Mouse (Mus musculus) embryonic facial prominence, embryonic 10.5 days (tissue): Measurements from ENCODE around the gene Kbtbd8. TPM values are rescaled to one million over a fixed set of nuclear protein-coding genes. Genes with fewer than 3 reads are reported as not detected.
A peak's percentile ranks its signal among the peaks of the same experiment; 100 is the strongest.

Source experiments
- DNase-seq: peaks from one replicate; pipeline ENCODE4 v3.0.0-alpha.2; 2017; ENCODE audit warnings: low spot score
- H3K27ac ChIP-seq: fragments of 300-500 bp; sonication (generic); replicated peaks from 2 replicates; pipeline ENCODE4 v1.5.1; 2016; ENCODE audit warnings: mild to moderate bottlenecking
- H3K27me3 ChIP-seq: fragments of 300-500 bp; sonication (generic); replicated peaks from 2 replicates; pipeline ENCODE4 v1.6.1; 2016; ENCODE audit warnings: low read depth, mild to moderate bottlenecking; ENCODE audit not compliant: poor library complexity, severe bottlenecking
- H3K36me3 ChIP-seq: fragments of 300-500 bp; sonication (generic); replicated peaks from 2 replicates; pipeline ENCODE4 v1.6.1; 2016; ENCODE audit warnings: mild to moderate bottlenecking, moderate library complexity
- H3K4me1 ChIP-seq: fragments of 300-500 bp; sonication (generic); 2 replicates; pipeline ENCODE4 v1.6.1; 2016
- H3K4me3 ChIP-seq: fragments of 300-500 bp; sonication (generic); 2 replicates; pipeline ENCODE4 v1.5.1; 2016; ENCODE audit warnings: mild to moderate bottlenecking, moderate library complexity
- H3K9me3 ChIP-seq: fragments of 300-500 bp; sonication (generic); 2 replicates; pipeline ENCODE4 v1.6.1; 2016; ENCODE audit warnings: mild to moderate bottlenecking
- WGBS: fragments of 180-500 bp; shearing (Covaris S2); methylation state at CpG from one replicate; pipeline ENCODE4 v1.1.7; 2016; 5-methylcytosine and 5-hydroxymethylcytosine counted together
- polyA plus RNA-seq: library from polyadenylated mRNA; unstranded; fragments of >200 nt; fragmentation: Nextera tagmentation; extraction: Ambion mirVana; gene quantifications from 2 replicates; pipeline ENCODE4 v1.2.1, GENCODE M21; 2016

Gene Kbtbd8
- 7.1 and 9.7 TPM in 2 replicates for polyA plus RNA-seq

DNA sequence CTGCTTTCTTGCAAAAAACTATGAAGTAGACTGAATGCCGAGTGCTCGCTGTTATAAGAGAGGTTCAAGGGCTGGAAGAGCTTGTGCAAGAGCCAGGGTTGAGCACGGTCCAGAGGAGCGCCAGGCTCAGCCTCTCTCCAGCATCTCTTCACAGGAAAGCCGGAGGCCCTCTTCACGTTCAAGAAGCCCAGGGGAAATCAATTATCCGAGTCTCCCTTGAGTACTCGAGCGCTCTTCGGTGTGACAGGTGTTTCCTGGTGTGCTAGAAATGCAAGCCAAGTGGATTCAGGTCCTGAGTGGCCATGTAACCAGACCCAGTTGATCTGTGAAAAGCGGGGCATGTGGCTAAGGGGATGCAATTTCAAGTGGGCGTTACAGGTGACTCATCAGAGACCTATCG lies at the start of gene Kbtbd8:
Kbtbd8 (plus strand) TSS at position 295 of the 400 bp plus-strand sequence.
- Histone ChIP-seq H3K9me3 (no peaks in the 10 kb centered on the region), H3K4me1 (peaks cover 12% of the 10 kb centered on the region), H3K27ac (peak within 1 kb of the TSS; percentile 89), H3K36me3 (peaks cover 7% of the 10 kb centered on the region), H3K27me3 (no peaks in the 10 kb centered on the region), H3K4me3 (peak within 1 kb of the TSS; percentile 89)
- 33% methylated on average over 13 of the region's 13 CpGs for WGBS
- DNase-seq, result peak; percentile 10

DNA sequence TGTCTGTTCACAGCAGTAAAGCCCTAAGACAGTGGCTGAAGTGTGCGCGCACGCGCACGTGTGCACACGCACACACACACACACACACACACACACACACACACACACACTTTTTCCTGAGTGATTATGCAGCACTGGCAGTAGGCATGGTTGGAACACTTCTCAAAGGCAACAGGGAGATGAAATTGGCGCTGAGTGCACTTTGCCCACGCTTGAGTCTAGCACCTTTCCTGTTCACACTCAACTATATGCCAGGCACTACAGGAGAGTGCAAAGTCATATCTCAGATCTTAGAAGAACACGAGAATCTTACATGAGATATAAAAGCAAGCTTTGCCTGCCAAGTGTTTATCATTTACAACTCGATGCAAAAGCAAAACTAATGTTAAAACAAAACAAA lies 47.3 kb upstream of the Kbtbd8 start:
- H3K36me3 ChIP-seq, result no peaks in the 10 kb centered on the region
- H3K4me3 ChIP-seq, result no peak overlapping the region
- H3K9me3 ChIP-seq, result peaks cover 3% of the 10 kb centered on the region; the same call in 1 of the 2 replicates
- DNase-seq, result no peak
- no peaks in the 10 kb centered on the region for H3K4me1 ChIP-seq
- 89% methylated on average over 10 of the region's 10 CpGs for WGBS
- H3K27me3 ChIP-seq, result no peaks in the 10 kb centered on the region
- H3K27ac ChIP-seq, result no peak overlapping the region

DNA sequence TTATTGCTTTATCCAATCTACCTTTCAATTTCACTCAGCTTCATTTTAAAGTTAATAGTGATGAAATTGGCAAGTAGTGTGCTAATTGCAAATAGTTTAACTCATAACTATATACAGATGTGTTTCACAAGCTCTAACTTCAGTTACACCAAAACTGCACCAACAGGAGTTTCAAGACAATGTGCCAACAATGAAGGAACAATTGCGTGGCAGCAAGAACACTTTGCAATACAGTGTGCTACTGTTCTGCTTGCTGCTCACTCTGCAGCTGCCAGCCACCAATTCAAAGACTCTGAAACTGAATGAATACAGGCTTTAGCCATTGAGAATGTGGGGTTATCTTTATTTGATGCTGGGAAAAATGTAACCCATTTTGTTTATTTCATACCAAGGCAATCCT lies 31.8 kb upstream of the Kbtbd8 start:
- Histone ChIP-seq H3K4me3 (no peak overlapping the region), H3K36me3 (no peaks in the 10 kb centered on the region), H3K9me3 (no peaks in the 10 kb centered on the region), H3K27ac (no peak overlapping the region), H3K4me1 (no peaks in the 10 kb centered on the region), H3K27me3 (no peaks in the 10 kb centered on the region)
- 55% methylated on average over 1 of the region's 1 CpGs for WGBS
- no peak for DNase-seq

GRCm38 (mm10) chr6:95087154-95087846 lies 29.7 kb upstream of the Kbtbd8 start:
- no peaks in the 10 kb centered on the region for H3K36me3 ChIP-seq
- H3K27me3 ChIP-seq, result no peaks in the 10 kb centered on the region
- no peak overlapping the region for H3K27ac ChIP-seq
- WGBS, result 80% methylated on average over 6 of the region's 6 CpGs
- no peak for DNase-seq
- H3K4me3 ChIP-seq, result no peak overlapping the region
- H3K4me1 ChIP-seq, result no peaks in the 10 kb centered on the region
- no peaks in the 10 kb centered on the region for H3K9me3 ChIP-seq

DNA sequence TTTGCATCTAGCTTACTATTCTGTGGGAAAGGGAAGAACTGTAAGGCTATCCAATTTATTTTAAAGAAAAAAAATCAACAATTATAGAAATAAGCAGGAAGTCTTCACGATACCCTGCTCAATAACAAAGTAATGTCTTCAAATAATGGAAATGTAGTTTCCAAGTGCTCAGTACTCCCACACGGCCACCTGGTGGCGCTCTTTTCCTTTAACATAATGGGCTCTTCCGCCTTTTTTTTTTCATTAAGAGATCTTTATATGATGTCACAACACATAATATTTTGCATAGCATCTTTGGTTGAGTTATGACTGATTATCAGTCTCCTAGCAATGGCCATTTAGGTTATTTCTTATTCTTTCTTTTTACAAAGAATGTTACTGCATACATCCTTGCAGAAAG lies 29.0 kb upstream of the Kbtbd8 start:
- H3K27me3 ChIP-seq, result no peaks in the 10 kb centered on the region
- no peaks in the 10 kb centered on the region for H3K9me3 ChIP-seq
- no peaks in the 10 kb centered on the region for H3K36me3 ChIP-seq
- no peaks in the 10 kb centered on the region for H3K4me1 ChIP-seq
- no peak for DNase-seq
- no peak overlapping the region for H3K27ac ChIP-seq
- H3K4me3 ChIP-seq, result no peak overlapping the region
- 45% methylated on average over 4 of the region's 4 CpGs for WGBS

DNA sequence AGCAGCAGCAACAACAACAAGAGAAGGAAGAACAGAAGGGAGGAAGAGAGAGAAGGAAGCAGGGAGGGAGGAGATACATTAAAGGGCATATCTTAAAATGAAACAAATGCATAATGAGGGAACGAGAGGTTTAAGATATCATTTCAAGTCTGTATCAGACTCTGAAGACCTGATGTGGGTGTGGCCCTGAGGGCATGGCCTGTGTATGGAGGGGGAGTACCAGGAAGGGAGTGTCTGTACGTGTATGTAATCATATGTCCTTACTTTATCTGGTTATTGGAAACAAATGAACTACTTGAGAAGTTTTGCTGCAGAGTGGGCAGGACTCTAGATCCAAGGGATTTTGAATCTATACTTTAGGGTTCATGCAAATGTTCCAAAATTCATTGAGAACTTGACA lies 22.3 kb upstream of the Kbtbd8 start:
- Histone ChIP-seq H3K27me3 (peaks cover 9% of the 10 kb centered on the region; the same call in 1 of the 2 replicates), H3K27ac (no peak overlapping the region), H3K9me3 (no peaks in the 10 kb centered on the region), H3K4me3 (no peak overlapping the region), H3K36me3 (no peaks in the 10 kb centered on the region), H3K4me1 (peaks cover 5% of the 10 kb centered on the region; the same call in 1 of the 2 replicates)
- WGBS, result 67% methylated on average over 2 of the region's 2 CpGs
- DNase-seq, result no peak

DNA sequence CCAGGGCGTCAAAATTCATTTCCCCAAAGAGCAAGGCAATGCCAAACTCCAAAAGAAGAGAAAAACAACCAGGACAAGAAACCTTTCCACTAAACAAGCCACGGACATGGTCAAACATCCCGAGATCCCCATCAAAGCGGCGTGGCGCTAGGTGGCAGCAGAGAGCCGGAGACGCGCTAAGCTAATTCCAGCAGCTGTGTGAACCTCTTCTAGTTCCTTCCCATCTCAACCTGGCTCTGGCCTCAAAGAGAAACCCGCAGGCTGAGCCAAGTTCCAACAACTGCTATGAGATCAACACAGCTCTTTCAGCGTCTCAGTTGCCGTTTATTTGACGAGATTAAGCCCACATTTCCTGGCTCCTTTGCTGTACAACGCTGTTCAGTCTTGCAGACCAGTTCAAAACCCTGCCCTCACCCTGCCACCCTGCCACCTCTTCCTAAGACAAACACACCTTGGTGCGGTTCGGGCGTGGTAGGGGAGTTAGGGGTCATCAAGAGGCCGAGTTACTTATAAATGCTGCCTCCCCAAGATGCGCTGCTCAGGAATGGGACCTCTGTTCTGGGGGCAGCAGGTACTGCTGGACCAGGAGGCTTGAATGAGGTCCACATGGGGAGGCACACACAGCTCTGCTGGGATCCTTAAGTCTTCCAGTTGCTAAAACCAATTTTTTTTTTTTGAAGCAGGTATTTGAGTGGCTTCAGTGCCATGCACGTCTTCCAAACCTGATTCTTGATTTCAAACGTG lies 18.5 kb upstream of the Kbtbd8 start:
- Histone ChIP-seq H3K9me3 (no peaks in the 10 kb centered on the region), H3K27ac (no peak overlapping the region), H3K4me1 (peaks cover 5% of the 10 kb centered on the region; the same call in 1 of the 2 replicates), H3K4me3 (no peak overlapping the region), H3K27me3 (peaks cover 9% of the 10 kb centered on the region; the same call in 1 of the 2 replicates), H3K36me3 (no peaks in the 10 kb centered on the region)
- peak; percentile 85 for DNase-seq
- 26% methylated on average over 21 of the region's 21 CpGs for WGBS

DNA sequence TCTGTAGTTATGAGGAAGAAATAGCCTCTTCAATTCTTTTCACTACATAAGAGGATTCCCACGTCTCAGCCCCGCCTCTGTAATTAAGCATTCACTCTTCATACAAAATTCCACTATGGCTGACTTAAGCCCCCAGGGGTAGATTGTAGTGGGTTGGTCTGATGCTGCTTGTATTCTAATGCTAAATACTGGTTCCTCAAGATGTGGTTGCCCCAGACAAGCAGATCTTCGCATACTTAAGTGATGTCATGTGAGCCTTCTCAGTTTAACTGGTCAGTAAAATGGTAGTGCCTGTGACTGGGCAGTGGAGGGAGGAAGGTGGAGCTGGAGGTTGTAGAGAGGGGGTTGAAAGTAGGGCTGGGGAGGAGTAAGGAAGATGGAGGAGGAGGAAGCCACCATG lies 13.3 kb upstream of the Kbtbd8 start:
- no peak for DNase-seq
- no peak overlapping the region for H3K27ac ChIP-seq
- H3K36me3 ChIP-seq, result no peaks in the 10 kb centered on the region
- H3K9me3 ChIP-seq, result no peaks in the 10 kb centered on the region
- WGBS, result 51% methylated on average over 3 of the region's 3 CpGs
- H3K27me3 ChIP-seq, result peaks cover 7% of the 10 kb centered on the region; the same call in 1 of the 2 replicates
- H3K4me3 ChIP-seq, result no peak overlapping the region
- peaks cover 2% of the 10 kb centered on the region; the same call in 1 of the 2 replicates for H3K4me1 ChIP-seq

GRCm38 (mm10) chr6:95108437-95108836 lies 8.6 kb upstream of the Kbtbd8 start:
- DNase-seq, result no peak
- Histone ChIP-seq H3K36me3 (no peaks in the 10 kb centered on the region), H3K4me1 (peaks cover 2% of the 10 kb centered on the region; the same call in 1 of the 2 replicates), H3K27ac (no peak overlapping the region), H3K27me3 (no peaks in the 10 kb centered on the region), H3K4me3 (no peak overlapping the region), H3K9me3 (no peaks in the 10 kb centered on the region)

- 89% methylated on average over 6 of the region's 6 CpGs for WGBS
- H3K4me1 ChIP-seq, result no peaks in the 10 kb centered on the region
- no peaks in the 10 kb centered on the region for H3K9me3 ChIP-seq
- H3K27ac ChIP-seq, result no peak overlapping the region
- no peaks in the 10 kb centered on the region for H3K27me3 ChIP-seq
- DNase-seq, result no peak
- H3K4me3 ChIP-seq, result no peak overlapping the region
- H3K36me3 ChIP-seq, result no peaks in the 10 kb centered on the region
Measured at GRCm38 (mm10) chr6:95109691-95110450, 7.2 kb upstream of the Kbtbd8 start.

GRCm38 (mm10) chr6:95112015-95112414 lies 5.0 kb upstream of the Kbtbd8 start:
- no peaks in the 10 kb centered on the region for H3K36me3 ChIP-seq
- H3K27me3 ChIP-seq, result no peaks in the 10 kb centered on the region
- no peaks in the 10 kb centered on the region for H3K9me3 ChIP-seq
- no peak for DNase-seq
- H3K27ac ChIP-seq, result no peak overlapping the region
- 58% methylated on average over 5 of the region's 5 CpGs for WGBS
- H3K4me1 ChIP-seq, result peaks cover 4% of the 10 kb centered on the region
- no peak overlapping the region for H3K4me3 ChIP-seq

- Histone ChIP-seq H3K27ac (no peak overlapping the region), H3K27me3 (no peaks in the 10 kb centered on the region), H3K4me1 (peaks cover 12% of the 10 kb centered on the region), H3K9me3 (no peaks in the 10 kb centered on the region), H3K4me3 (no peak overlapping the region), H3K36me3 (peaks cover 4% of the 10 kb centered on the region; the same call in 1 of the 2 replicates)
- WGBS, result 65% methylated on average over 8 of the region's 8 CpGs
- no peak for DNase-seq
Measured at GRCm38 (mm10) chr6:95116513-95116912, 527 bp upstream of the Kbtbd8 start.
